Mouse (Mus musculus) neural tube, embryonic 14.5 days (tissue): ENCODE results near the gene Hcrt. TPM values are rescaled to one million over a fixed set of nuclear protein-coding genes. Genes with fewer than 3 reads are reported as not detected.
A peak's percentile ranks its signal among the peaks of the same experiment; 100 is the strongest.

Source experiments
- ATAC-seq: fragments of 200-750 bp; cut with Nextera tagmentation; 2 replicates; pipeline ENCODE4 v1.8.0; 2017; ENCODE audit warnings: low read depth, mild to moderate bottlenecking, moderate TSS enrichment, moderate library complexity
- H3K27ac ChIP-seq: fragments of 300-500 bp; sonication (generic); 2 replicates; pipeline ENCODE4 v1.5.1; 2014; ENCODE audit warnings: low read depth, mild to moderate bottlenecking, control low read depth, low read length, moderate library complexity, mixed read lengths
- H3K27me3 ChIP-seq: fragments of 300-500 bp; sonication (generic); 2 replicates; pipeline ENCODE4 v1.6.1; 2014; ENCODE audit warnings: low read length; ENCODE audit not compliant: control insufficient read depth, insufficient read depth
- H3K36me3 ChIP-seq: fragments of 300-500 bp; sonication (generic); 2 replicates; pipeline ENCODE4 v1.6.1; 2014; ENCODE audit warnings: low read length, mixed read lengths; ENCODE audit not compliant: control insufficient read depth, insufficient read depth
- H3K4me1 ChIP-seq: fragments of 300-500 bp; sonication (generic); 2 replicates; pipeline ENCODE4 v1.6.1; 2014; ENCODE audit warnings: low read length; ENCODE audit not compliant: control insufficient read depth, insufficient read depth
- H3K4me2 ChIP-seq: fragments of 300-500 bp; sonication (generic); 2 replicates; pipeline ENCODE4 v1.6.1; 2014; ENCODE audit warnings: mild to moderate bottlenecking, low read depth, low read length, control low read depth
- H3K4me3 ChIP-seq: fragments of 300-500 bp; sonication (generic); 2 replicates; pipeline ENCODE4 v1.5.1; 2014; ENCODE audit warnings: low read depth, low read length, control low read depth, mixed read lengths
- H3K9ac ChIP-seq: fragments of 300-500 bp; sonication (generic); replicated peaks from 2 replicates; pipeline ENCODE4 v1.6.1; 2014; ENCODE audit warnings: low read depth, mild to moderate bottlenecking, control low read depth, low read length, mixed read lengths
- H3K9me3 ChIP-seq: fragments of 300-500 bp; sonication (generic); 2 replicates; pipeline ENCODE4 v1.6.1; 2016; ENCODE audit warnings: low read length; ENCODE audit not compliant: control insufficient read depth
- WGBS: fragments of 180-500 bp; shearing (Covaris S2); extraction: QIAGEN DNeasy Blood & Tissue Kit; methylation state at CpG from one replicate; pipeline ENCODE4 v1.1.7; 2014; 5-methylcytosine and 5-hydroxymethylcytosine counted together
- polyA plus RNA-seq: library from polyadenylated mRNA; unstranded; fragments of >200 nt; fragmentation: Nextera tagmentation; extraction: Ambion mirVana; gene quantifications from 2 replicates; pipeline ENCODE4 v1.2.1, GENCODE M21; 2014

The Hcrt gene
- polyA plus RNA-seq, 1 experiment from 2014 or later, result 0.51 TPM

DNA sequence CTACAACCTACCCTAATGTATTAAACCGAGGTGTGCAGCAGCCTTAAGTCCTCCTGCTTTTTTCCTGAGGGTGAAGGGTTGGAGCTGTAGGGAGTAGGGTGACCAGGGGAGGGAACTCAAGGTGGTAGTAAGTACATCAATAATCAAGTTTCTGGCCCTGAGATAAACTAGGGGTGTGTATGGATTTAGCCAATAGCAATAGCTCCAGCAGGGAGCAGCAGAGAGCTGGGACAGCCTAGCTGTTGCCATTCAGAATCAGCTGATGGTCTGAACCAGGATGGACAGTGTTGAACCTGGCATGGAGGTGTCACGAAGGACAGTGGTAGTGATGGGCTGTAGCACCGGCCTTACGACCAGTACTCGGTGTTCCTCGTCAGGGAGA, 48.2 kb downstream of the Hcrt start:
- Histone ChIP-seq H3K4me1 (peaks cover 14% of the 10 kb centered on the region), H3K4me2 (no peak overlapping the region), H3K9me3 (no peaks in the 10 kb centered on the region), H3K36me3 (peaks cover 38% of the 10 kb centered on the region), H3K9ac (no peak overlapping the region), H3K27me3 (no peaks in the 10 kb centered on the region), H3K4me3 (no peak overlapping the region), H3K27ac (no peak overlapping the region)
- 50% methylated on average over 6 of the region's 6 CpGs for WGBS
- ATAC-seq, result 0 out of 2 replicates have a peak, but pooled peaks have one; percentile 12

DNA sequence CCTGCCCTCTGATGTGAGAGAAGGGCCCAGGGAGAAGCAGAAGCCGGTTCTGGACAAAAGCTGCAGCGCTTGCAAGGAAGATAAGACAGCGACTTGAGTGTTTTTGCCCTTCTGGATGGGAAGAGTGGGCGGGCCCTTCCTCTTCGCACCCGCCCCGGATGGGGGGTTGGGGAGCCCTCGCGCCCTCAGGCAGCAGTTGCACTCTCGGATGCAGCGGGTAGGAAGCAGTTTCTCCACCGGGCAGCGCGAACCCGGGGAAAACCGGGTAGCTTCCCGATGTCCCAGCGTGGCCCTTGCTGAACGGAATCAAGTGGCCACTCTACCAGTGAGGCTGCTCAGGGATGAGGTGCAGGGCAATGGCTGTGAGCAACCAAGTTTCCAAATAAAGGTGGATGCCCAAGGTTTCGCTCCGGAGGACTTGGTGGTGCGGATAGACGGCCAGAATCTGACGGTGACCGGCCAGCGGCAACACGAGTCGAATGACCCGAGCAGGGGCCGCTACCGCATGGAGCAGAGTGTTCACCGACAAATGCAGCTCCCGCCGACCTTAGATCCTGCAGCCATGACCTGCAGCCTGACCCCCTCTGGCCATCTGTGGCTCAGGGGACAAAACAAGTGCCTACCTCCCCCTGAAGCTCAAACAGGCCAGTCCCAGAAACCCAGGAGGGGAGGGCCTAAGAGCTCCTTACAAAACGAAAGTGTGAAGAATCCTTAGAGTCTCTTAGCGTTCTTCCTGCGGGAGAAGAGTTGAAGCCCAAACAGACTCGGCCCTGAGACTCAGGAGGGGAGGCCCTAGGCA, 48.8 kb downstream of the Hcrt start, which contains the start of gene Hspb9:
Hspb9 (plus strand) TSS at position 116 of the 799 bp plus-strand sequence.
- no peaks in the 10 kb centered on the region for H3K27me3 ChIP-seq
- H3K9me3 ChIP-seq, result no peaks in the 10 kb centered on the region
- no peak within 1 kb of the TSS for H3K9ac ChIP-seq
- peak within 1 kb of the TSS; percentile 24; the same call in 1 of the 2 replicates for H3K4me2 ChIP-seq
- ATAC-seq, result no peak
- peaks cover 14% of the 10 kb centered on the region for H3K4me1 ChIP-seq
- WGBS, result 6% methylated on average over 38 of the region's 38 CpGs
- no peak within 1 kb of the TSS for H3K27ac ChIP-seq
- H3K36me3 ChIP-seq, result peaks cover 43% of the 10 kb centered on the region
- no peak within 1 kb of the TSS for H3K4me3 ChIP-seq

DNA sequence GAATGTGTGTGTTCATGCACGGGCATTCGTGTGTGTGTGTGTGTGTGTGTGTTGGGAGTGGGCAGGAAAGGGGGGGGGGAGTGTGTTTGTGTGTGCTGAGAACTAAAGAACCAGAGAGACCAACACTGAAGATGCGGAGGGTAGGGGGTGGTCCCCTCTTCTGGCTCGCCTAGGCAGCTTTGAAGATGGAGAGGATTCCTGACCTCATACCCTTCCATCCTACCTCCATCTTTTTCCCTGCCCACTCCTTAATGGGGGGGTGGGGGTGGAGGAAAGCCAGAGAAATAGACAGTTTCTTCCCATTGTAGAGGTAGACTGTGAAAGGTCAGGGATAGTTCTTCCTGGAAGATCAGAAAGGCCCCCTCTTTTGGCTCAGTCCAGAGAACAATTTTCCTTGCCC, 49.6 kb downstream of the Hcrt start:
- 71% methylated on average over 4 of the region's 4 CpGs for WGBS
- no peak overlapping the region for H3K4me3 ChIP-seq

DNA sequence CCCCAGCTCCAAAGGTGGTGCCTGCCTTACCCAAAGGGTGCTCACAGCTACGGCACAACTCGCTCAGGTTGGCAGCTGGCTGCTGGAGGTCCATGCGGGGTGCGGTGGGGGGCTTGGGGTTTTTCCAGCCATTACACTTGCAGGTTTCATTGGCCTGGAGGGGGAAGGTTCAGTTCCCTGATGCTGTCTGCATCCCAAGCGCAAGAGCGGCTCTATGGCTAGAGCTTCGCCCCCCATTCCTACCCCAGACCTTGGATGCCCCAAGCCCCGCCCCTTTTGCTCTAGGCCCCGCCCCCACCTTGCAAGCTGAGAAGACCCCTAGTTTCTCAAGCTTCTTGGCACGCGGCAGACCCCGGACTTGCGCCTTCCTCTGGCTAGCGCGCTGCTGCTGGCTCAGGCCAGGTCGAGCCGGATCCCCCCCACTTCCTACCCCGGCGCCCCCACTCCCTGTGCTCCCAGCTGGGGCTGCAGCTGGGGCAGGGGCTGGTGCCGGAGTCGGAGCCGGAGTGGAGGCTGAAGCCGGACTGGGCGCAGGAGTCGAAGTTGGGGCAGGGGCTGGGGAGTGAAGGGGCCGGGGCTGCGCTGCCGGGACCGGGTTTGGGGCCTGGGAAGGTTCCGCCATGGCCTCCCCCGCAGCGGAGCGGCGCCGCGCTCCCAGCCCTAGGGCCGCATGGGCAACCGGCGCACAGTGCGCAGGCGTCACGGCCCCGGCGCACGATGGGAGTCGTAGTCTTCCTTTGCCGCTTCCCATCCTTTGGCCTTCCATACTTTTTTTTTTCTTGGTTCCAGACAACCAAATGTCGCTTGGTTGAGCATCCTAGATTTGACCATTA, 50.7 kb downstream of the Hcrt start, which contains the start of gene Kat2a:
Kat2a (minus strand) TSS at position 683 of the 833 bp plus-strand sequence.
- H3K4me3 ChIP-seq, result peak within 1 kb of the TSS; percentile 94
- H3K27ac ChIP-seq, result peak within 1 kb of the TSS; percentile 60
- peaks cover 39% of the 10 kb centered on the region for H3K36me3 ChIP-seq
- WGBS, result 2% methylated on average over 48 of the region's 48 CpGs
- no peaks in the 10 kb centered on the region for H3K27me3 ChIP-seq
- H3K9me3 ChIP-seq, result no peaks in the 10 kb centered on the region
- H3K4me1 ChIP-seq, result peaks cover 14% of the 10 kb centered on the region
- peak within 1 kb of the TSS; percentile 81 for H3K9ac ChIP-seq
- peak; percentile 94 for ATAC-seq
- peak within 1 kb of the TSS; percentile 64 for H3K4me2 ChIP-seq

More for the DNA sequence above, 49.6 kb downstream of the Hcrt start:
- H3K4me1 ChIP-seq, result peaks cover 14% of the 10 kb centered on the region
- no peak for ATAC-seq
- H3K27ac ChIP-seq, result no peak overlapping the region
- no peak overlapping the region for H3K4me2 ChIP-seq
- no peaks in the 10 kb centered on the region for H3K9me3 ChIP-seq
- H3K27me3 ChIP-seq, result no peaks in the 10 kb centered on the region
- H3K36me3 ChIP-seq, result peaks cover 47% of the 10 kb centered on the region
- H3K9ac ChIP-seq, result no peak overlapping the region

Other genes with a start within 250 kb of the Hcrt start
- gene Acly, start 234.9 kb downstream of the Hcrt start, polyA plus RNA-seq, result 191 and 250 TPM in 2 replicates
- gene Ttc25, start 217.3 kb downstream of the Hcrt start, polyA plus RNA-seq, result 1.7 and 2.2 TPM in 2 replicates
- gene Cnp, start 188.0 kb downstream of the Hcrt start, polyA plus RNA-seq, result 41.1 and 49.3 TPM in 2 replicates
- gene Nkiras2, start 143.7 kb downstream of the Hcrt start, polyA plus RNA-seq, result 108 and 110 TPM in 2 replicates
- 109 and 112 TPM in 2 replicates for gene Dnajc7, start 142.8 kb downstream of the Hcrt start, polyA plus RNA-seq
- gene Zfp385c, start 70.5 kb downstream of the Hcrt start, polyA plus RNA-seq, result 0.50 and 0.61 TPM in 2 replicates
- gene Dhx58, start 58.7 kb downstream of the Hcrt start, polyA plus RNA-seq, result 2.7 and 2.8 TPM in 2 replicates
- 55.3 and 57.0 TPM in 2 replicates for gene Kat2a, start 50.5 kb downstream of the Hcrt start, polyA plus RNA-seq
- not detected in 2 replicates for gene Hspb9, start 49.1 kb downstream of the Hcrt start, polyA plus RNA-seq
- 59.7 and 82.7 TPM in 2 replicates for gene Rab5c, start 24.7 kb downstream of the Hcrt start, polyA plus RNA-seq
- 6.4 and 10.1 TPM in 2 replicates for gene Kcnh4, start 3.0 kb downstream of the Hcrt start, polyA plus RNA-seq
- gene Ghdc, start 8.0 kb upstream of the Hcrt start, polyA plus RNA-seq, result 3.3 and 4.5 TPM in 2 replicates
- 17.3 and 19.7 TPM in 2 replicates for gene Stat5b, start 87.8 kb upstream of the Hcrt start, polyA plus RNA-seq
- gene Stat5a, start 96.4 kb upstream of the Hcrt start, polyA plus RNA-seq, result 1.3 and 1.8 TPM in 2 replicates
- 45.6 and 77.7 TPM in 2 replicates for gene Stat3, start 176.6 kb upstream of the Hcrt start, polyA plus RNA-seq
- gene Cavin1, start 208.0 kb upstream of the Hcrt start, polyA plus RNA-seq, result 5.3 and 20.4 TPM in 2 replicates
- gene Atp6v0a1, start 246.5 kb upstream of the Hcrt start, polyA plus RNA-seq, result 147 and 175 TPM in 2 replicates